Mouse (Mus musculus) embryonic facial prominence, embryonic 11.5 days (tissue): ENCODE measurements at regions not wholly inside any gene's neighbourhood (a gene's known extent, or its start where the extent isn't known, plus 50 kb on each side); places are given as distances from the start of the nearest gene placed in this dataset.

ENCODE experiments used
- ATAC-seq: fragments of 200-750 bp; cut with Nextera tagmentation; replicated peaks from 2 replicates; pipeline ENCODE4 v1.8.0; 2017; ENCODE audit warnings: low read depth; ENCODE audit not compliant: insufficient number of reproducible peaks, low FRiP score, low TSS enrichment
- DNase-seq: peaks from one replicate; pipeline ENCODE4 v3.0.0-alpha.2; 2015; ENCODE audit warnings: low spot score
- H3K27ac ChIP-seq: fragments of 300-500 bp; sonication (generic); replicated peaks from 2 replicates; pipeline ENCODE4 v1.5.1; 2014; ENCODE audit warnings: mild to moderate bottlenecking, low read depth, low read length, control low read depth
- H3K27me3 ChIP-seq: fragments of 300-500 bp; sonication (generic); 2 replicates; pipeline ENCODE4 v1.6.1; 2014; ENCODE audit warnings: mild to moderate bottlenecking, low read length, moderate library complexity, mixed read lengths; ENCODE audit not compliant: control insufficient read depth, insufficient read depth
- H3K36me3 ChIP-seq: fragments of 300-500 bp; sonication (generic); replicated peaks from 2 replicates; pipeline ENCODE4 v1.6.1; 2014; ENCODE audit warnings: low read depth, mild to moderate bottlenecking, low read length, moderate library complexity, mixed read lengths; ENCODE audit not compliant: control insufficient read depth, insufficient read depth
- H3K4me1 ChIP-seq: fragments of 300-500 bp; sonication (generic); 2 replicates; pipeline ENCODE4 v1.6.1; 2014; ENCODE audit warnings: low read length, mixed read lengths; ENCODE audit not compliant: control insufficient read depth, insufficient read depth
- H3K4me2 ChIP-seq: fragments of 300-500 bp; sonication (generic); 2 replicates; pipeline ENCODE4 v1.6.1; 2014; ENCODE audit warnings: low read depth, mild to moderate bottlenecking, control low read depth, low read length, moderate library complexity
- H3K4me3 ChIP-seq: fragments of 300-500 bp; sonication (generic); 2 replicates; pipeline ENCODE4 v1.5.1; 2014; ENCODE audit warnings: low read depth, low read length, control low read depth
- H3K9ac ChIP-seq: fragments of 300-500 bp; sonication (generic); replicated peaks from 2 replicates; pipeline ENCODE4 v1.6.1; 2014; ENCODE audit warnings: mild to moderate bottlenecking, control low read depth, low read length
- H3K9me3 ChIP-seq: fragments of 300-500 bp; sonication (generic); replicated peaks from 2 replicates; pipeline ENCODE4 v1.6.1; 2016; ENCODE audit warnings: mild to moderate bottlenecking, low read length, inconsistent platforms, mixed read lengths; ENCODE audit not compliant: control insufficient read depth
- WGBS: fragments of 180-500 bp; shearing (Covaris S2); extraction: QIAGEN DNeasy Blood & Tissue Kit; methylation state at CpG from one replicate; pipeline ENCODE4 v1.1.7; 2014; 5-methylcytosine and 5-hydroxymethylcytosine counted together

DNA sequence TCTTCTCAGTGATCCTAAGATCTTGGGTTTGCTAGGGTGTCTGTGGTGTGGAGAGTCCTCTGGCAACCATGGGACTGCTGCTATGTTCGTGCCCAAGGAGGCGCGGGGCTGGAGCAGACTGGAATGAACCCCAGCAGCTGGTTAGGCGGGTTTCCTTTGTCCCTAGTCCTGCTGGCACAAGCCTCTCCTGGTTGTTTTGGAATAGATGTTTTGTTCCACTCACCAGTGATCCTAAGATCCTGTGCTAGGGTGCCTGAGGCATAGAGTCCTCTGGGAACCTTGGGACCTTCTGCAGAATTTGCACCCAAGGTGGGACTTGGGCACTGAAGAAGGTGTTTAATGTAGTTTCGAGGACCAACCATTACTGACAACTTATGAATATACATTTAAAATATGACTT is 1205.9 kb upstream of the Gm8797 start:
- WGBS = 88% methylated on average over 5 of the region's 5 CpGs
- no peak overlapping the region for H3K27ac ChIP-seq
- H3K9ac ChIP-seq = no peak overlapping the region
- ATAC-seq (no peak), DNase-seq (no peak)
- H3K36me3 ChIP-seq = no peaks in the 10 kb centered on the region
- H3K4me2 ChIP-seq = no peak overlapping the region
- no peak overlapping the region for H3K4me3 ChIP-seq
- H3K4me1 ChIP-seq = no peaks in the 10 kb centered on the region
- H3K9me3 ChIP-seq = no peaks in the 10 kb centered on the region
- H3K27me3 ChIP-seq = no peaks in the 10 kb centered on the region

- no peak overlapping the region for H3K27ac ChIP-seq
- no peaks in the 10 kb centered on the region for H3K4me1 ChIP-seq
- no peaks in the 10 kb centered on the region for H3K9me3 ChIP-seq
- DNase-seq (peak; percentile 9), ATAC-seq (peak; percentile 79)
- H3K4me2 ChIP-seq = no peak overlapping the region
- H3K9ac ChIP-seq = no peak overlapping the region
- no peaks in the 10 kb centered on the region for H3K27me3 ChIP-seq
- no peak overlapping the region for H3K4me3 ChIP-seq
- H3K36me3 ChIP-seq = no peaks in the 10 kb centered on the region
- 73% methylated on average over 3 of the region's 3 CpGs for WGBS
These were observed 1204.3 kb upstream of the Gm8797 start for GRCm38 (mm10) chr3:4546103-4546833.

DNA sequence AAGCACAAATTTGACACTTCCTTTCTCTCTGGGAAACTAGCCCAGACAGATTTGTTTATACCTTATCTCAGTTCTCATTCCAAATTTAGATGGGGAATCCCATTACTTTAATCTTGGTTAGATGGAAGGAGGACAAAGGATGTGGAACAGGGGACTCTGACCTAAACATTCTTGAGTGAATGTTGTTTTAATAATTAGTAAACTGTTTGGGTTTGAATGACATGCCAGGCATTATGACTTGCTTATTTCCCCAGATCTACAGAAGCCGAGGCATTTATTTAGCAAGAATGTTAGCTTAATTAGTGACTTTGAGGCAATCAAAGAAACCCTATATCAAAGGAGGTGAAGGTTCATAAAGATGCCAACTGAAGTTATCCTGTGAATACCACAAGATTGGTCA is 1189.9 kb upstream of the Gm8797 start:
- Histone ChIP-seq H3K9ac (no peak overlapping the region), H3K36me3 (no peaks in the 10 kb centered on the region), H3K27me3 (no peaks in the 10 kb centered on the region), H3K9me3 (no peaks in the 10 kb centered on the region), H3K4me2 (no peak overlapping the region), H3K4me3 (no peak overlapping the region), H3K4me1 (no peaks in the 10 kb centered on the region), H3K27ac (no peak overlapping the region)
- ATAC-seq (no peak), DNase-seq (no peak)
- WGBS = 60% methylated on average over 1 of the region's 1 CpGs

DNA sequence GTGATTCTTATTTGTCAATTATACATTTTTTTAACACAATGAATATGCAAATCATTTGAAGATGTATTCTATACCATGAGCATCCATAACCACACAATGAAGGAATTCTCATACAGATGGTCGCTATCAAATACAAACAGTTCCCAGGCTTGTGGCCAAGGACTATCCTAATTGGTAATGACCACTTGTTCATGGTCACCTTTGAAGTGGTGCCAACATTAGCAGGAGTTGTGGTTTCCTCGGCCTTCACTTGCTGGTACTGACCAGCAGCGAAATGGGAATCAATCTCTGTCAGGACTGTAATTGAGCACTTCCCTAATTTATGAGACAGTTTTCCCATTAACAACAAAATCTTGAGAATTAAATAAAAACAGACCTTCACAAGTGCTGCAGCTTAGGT is 1168.1 kb upstream of the Gm8797 start:
- H3K4me2 ChIP-seq = no peak overlapping the region
- no peak overlapping the region for H3K27ac ChIP-seq
- no peak for DNase-seq
- no peaks in the 10 kb centered on the region for H3K36me3 ChIP-seq
- H3K9ac ChIP-seq = no peak overlapping the region
- H3K4me1 ChIP-seq = no peaks in the 10 kb centered on the region
- H3K27me3 ChIP-seq = no peaks in the 10 kb centered on the region
- no peak for ATAC-seq
- WGBS = 77% methylated on average over 3 of the region's 3 CpGs
- H3K9me3 ChIP-seq = no peaks in the 10 kb centered on the region
- H3K4me3 ChIP-seq = no peak overlapping the region

DNA sequence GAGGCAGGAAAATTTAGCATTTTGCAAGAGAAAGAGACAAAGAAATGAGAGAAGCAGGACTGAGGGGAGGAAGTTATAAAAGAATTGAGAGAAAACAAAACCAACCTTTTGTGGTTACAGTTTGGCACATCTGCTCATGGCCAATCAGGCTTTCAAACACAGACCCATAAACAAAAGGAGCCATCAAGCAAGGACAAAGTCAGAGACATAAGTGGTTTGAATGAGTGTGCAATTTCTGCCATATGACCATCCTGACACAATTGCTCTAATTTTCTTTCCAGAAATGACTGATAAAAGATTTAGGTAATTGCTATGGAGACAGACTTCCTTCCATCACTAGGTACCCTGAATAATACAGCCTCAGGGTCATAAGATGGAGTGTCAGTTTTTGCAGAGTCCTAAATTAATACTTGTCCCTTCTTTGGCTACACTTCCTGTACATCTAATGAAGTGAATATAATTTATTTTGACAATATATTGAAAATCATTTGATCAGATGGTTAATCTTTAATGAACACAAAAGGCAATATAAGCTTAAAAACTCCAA is 1156.6 kb upstream of the Gm8797 start:
- ATAC-seq (no peak), DNase-seq (no peak)

DNA sequence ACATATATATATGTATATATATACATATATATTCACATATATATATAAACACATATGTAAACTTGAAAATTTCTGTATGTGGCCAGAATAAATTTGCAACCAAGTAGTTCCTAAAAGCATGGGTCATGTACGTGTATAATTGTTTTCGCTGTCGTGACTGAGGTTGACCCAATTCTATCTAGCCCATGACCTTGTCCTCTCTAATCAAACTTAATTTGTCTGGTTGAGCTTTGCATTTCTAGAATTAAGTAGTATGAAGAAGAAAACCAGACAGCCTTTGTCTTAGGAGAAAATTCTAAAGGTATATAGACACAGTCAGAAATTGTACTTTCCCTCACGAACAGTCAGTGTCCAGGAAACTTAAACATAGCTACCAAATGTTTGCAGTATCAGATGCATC is 1156.1 kb upstream of the Gm8797 start:
- Histone ChIP-seq H3K4me1 (no peaks in the 10 kb centered on the region), H3K9ac (no peak overlapping the region), H3K9me3 (no peaks in the 10 kb centered on the region), H3K36me3 (no peaks in the 10 kb centered on the region), H3K27me3 (no peaks in the 10 kb centered on the region), H3K27ac (no peak overlapping the region), H3K4me3 (no peak overlapping the region), H3K4me2 (no peak overlapping the region)
- ATAC-seq (no peak), DNase-seq (no peak)
- 61% methylated on average over 4 of the region's 4 CpGs for WGBS

More for the DNA sequence above, 1156.6 kb upstream of the Gm8797 start:
- H3K9ac ChIP-seq = no peak overlapping the region
- no peak overlapping the region for H3K4me3 ChIP-seq
- H3K4me1 ChIP-seq = no peaks in the 10 kb centered on the region
- no peak overlapping the region for H3K4me2 ChIP-seq
- H3K27ac ChIP-seq = no peak overlapping the region
- no peaks in the 10 kb centered on the region for H3K36me3 ChIP-seq
- H3K27me3 ChIP-seq = no peaks in the 10 kb centered on the region
- H3K9me3 ChIP-seq = no peaks in the 10 kb centered on the region
